Mouse (Mus musculus) liver, embryonic 14.5 days (tissue): ENCODE results near the gene Klhl11.

ENCODE experiments used
- CTCF ChIP-seq: IDR thresholded peaks from 2 replicates; pipeline ENCODE4 v1.5.1; 2016; ENCODE audit warnings: antibody characterized with exemption, low read depth, control low read depth
- EP300 ChIP-seq: IDR thresholded peaks from 2 replicates; pipeline ENCODE4 v1.6.1; 2016; ENCODE audit warnings: antibody characterized with exemption, low read depth

- TF ChIP-seq CTCF (no peak), EP300 (no peak)
Measured at GRCm38 (mm10) chr11:100505997-100506396, 33.5 kb upstream of the Klhl11 start.
